Mouse (Mus musculus) right cerebral cortex, adult 18-20 months (tissue): Measurements from ENCODE around the gene Mrpl33.
A peak's percentile ranks its signal among the peaks of the same experiment; 100 is the strongest.

Experiments used
- DNase-seq: peaks from one replicate; pipeline ENCODE4 v3.0.0; 2022; ENCODE audit warnings: mixed read lengths

The Mrpl33 gene

DNA sequence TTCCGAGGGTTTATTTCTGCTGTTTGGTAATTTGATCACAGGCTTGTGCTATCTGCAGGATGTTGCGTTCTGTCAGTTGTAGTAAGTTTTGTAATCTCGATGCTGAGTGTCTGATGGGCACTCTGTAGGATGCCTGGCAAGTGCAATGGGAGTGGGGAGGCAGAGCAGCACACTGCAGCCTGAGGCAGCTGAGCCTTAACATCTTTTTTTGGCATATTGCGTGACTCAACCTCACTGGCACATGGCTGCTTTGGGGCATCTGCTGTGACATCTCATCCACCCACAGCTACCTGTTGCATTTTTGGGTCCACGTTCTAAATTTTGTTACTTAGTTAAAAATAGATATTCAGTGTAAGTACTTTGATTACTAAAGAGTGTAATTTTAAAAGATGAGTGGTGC, 108.2 kb downstream of the Mrpl33 start:
- peak; percentile 86 for DNase-seq

DNA sequence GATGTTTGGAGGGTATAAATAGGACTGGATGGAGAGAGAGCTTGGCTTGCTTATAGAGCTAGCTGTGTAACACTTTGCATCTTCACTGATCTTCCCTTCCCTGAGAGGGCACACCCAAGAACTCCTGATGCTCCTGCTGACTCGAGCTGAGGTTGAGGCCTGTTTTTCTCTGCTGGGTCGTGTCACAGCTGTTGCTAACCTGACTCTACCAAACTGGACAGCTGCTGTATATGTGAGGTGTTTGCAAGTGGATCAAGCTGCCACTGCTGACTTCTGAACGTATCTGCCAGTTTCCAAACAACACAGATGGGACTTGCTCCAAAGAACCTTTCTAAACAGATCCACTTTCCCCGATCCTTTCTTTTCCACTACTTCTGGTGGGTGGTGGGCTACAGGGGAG, 110.1 kb downstream of the Mrpl33 start:
- DNase-seq: no peak

DNA sequence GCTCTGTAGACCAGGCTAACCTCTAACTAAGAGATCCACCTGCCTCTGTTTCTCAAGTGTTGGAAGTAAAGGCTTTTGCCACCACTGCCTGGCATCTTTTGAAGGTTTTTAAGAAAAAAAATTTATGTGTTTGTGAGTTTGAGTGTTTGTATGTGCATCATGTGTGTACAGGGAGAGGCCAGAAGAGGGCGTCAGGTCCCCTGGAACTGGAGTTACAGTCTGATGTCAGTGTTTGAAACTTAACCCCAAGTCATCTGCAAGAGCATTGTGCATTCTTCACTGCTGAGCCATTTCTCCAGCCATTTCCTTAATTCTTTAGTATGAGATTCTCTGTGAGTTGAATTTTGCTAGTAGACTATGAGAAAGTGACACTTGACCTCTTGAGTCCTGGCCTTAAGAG, 112.7 kb downstream of the Mrpl33 start:
- no peak for DNase-seq

DNA sequence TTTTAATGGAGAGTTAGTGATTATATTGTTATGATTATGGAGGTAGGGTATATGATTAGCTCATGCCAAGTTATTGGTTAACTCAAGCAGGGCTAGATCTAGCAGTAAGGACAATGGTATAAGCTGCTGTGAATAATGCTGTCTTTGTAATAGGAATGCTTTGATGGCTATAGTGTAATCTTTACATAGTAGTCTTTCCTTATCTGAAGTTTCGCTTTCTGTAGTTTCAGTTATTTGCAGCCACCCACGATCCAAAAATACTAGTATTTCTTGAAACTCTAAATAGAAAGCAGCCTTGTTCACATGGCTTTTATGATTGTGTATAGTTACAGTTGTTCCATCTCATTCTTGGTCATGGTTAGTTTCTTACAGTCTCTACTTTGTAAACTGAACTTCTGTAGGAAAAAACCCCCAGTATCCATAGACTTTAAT, 116.6 kb downstream of the Mrpl33 start:
- no peak for DNase-seq

DNA sequence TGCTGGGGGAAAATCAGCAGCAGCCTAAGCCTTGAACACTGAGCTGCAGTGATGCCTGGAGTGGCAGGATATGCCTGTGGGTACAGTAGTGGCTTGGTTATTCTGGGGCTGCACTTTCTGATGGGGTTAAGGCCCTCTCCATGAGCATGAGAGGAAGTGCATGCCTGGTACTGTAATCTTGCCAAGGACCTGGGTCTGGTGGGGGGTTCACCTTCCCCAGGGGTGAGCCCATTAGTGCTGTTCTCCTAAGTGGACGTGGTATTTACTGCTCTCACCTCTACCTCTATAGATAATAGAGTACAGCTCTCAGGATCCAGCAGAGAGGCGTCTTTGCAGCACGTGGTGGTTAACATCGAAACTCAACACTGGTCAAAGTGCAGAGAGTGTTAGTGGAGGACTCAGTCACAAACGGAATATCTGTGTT, 117.1 kb downstream of the Mrpl33 start:
- DNase-seq: no peak
